Mouse (Mus musculus) forebrain, embryonic 11.5 days (tissue): ENCODE measurements around the gene Tspan14. TPM values are rescaled to one million over a fixed set of nuclear protein-coding genes. Genes with fewer than 3 reads are reported as not detected.

Experiments
- ATAC-seq: fragments of 200-750 bp; cut with Nextera tagmentation; replicated peaks from 2 replicates; pipeline ENCODE4 v1.8.0; 2017; ENCODE audit warnings: moderate TSS enrichment; ENCODE audit not compliant: low FRiP score
- DNase-seq: peaks from one replicate; pipeline ENCODE4 v3.0.0-alpha.2; 2017; ENCODE audit warnings: low spot score
- H3K27ac ChIP-seq: fragments of 300-500 bp; sonication (generic); 2 replicates; pipeline ENCODE4 v1.5.1; 2014; ENCODE audit warnings: low read depth, low read length
- H3K27me3 ChIP-seq: fragments of 300-500 bp; sonication (generic); 2 replicates; pipeline ENCODE4 v1.6.1; 2014; ENCODE audit warnings: mild to moderate bottlenecking, low read length, mixed read lengths; ENCODE audit not compliant: control insufficient read depth, insufficient read depth
- H3K36me3 ChIP-seq: fragments of 300-500 bp; sonication (generic); 2 replicates; pipeline ENCODE4 v1.6.1; 2014; ENCODE audit warnings: mild to moderate bottlenecking, low read length, moderate library complexity, mixed read lengths; ENCODE audit not compliant: control insufficient read depth, insufficient read depth
- H3K4me1 ChIP-seq: fragments of 300-500 bp; sonication (generic); replicated peaks from 2 replicates; pipeline ENCODE4 v1.6.1; 2014; ENCODE audit warnings: low read length, mixed read lengths; ENCODE audit not compliant: control insufficient read depth, insufficient read depth
- H3K4me2 ChIP-seq: fragments of 300-500 bp; sonication (generic); 2 replicates; pipeline ENCODE4 v1.6.1; 2014; ENCODE audit warnings: low read depth, mild to moderate bottlenecking, low read length, moderate library complexity, mixed read lengths; ENCODE audit not compliant: severe bottlenecking
- H3K4me3 ChIP-seq: fragments of 300-500 bp; sonication (generic); 2 replicates; pipeline ENCODE4 v1.5.1; 2014; ENCODE audit warnings: low read depth, low read length
- H3K9ac ChIP-seq: fragments of 300-500 bp; sonication (generic); 2 replicates; pipeline ENCODE4 v1.6.1; 2014; ENCODE audit warnings: low read length
- H3K9me3 ChIP-seq: fragments of 300-500 bp; sonication (generic); 2 replicates; pipeline ENCODE4 v1.6.1; 2016; ENCODE audit warnings: low read length, mixed read lengths; ENCODE audit not compliant: control insufficient read depth
- WGBS: fragments of 180-500 bp; shearing (Covaris S2); extraction: QIAGEN DNeasy Blood & Tissue Kit; methylation state at CpG from one replicate; pipeline ENCODE4 v1.1.7; 2014; 5-methylcytosine and 5-hydroxymethylcytosine counted together
- polyA plus RNA-seq: library from polyadenylated mRNA; unstranded; fragments of >200 nt; fragmentation: Nextera tagmentation; extraction: Ambion mirVana; gene quantifications from 2 replicates; pipeline ENCODE4 v1.2.1, GENCODE M21; 2014

Tspan14 gene
- polyA plus RNA-seq, 1 experiment from 2014 or later, result 87.8 TPM

- Histone ChIP-seq H3K36me3 (no peaks in the 10 kb centered on the region), H3K4me3 (no peak overlapping the region), H3K9ac (no peak overlapping the region), H3K27me3 (no peaks in the 10 kb centered on the region), H3K4me2 (no peak overlapping the region), H3K9me3 (no peaks in the 10 kb centered on the region), H3K27ac (no peak overlapping the region), H3K4me1 (no peaks in the 10 kb centered on the region)
- DNase-seq (no peak), ATAC-seq (no peak)
- 86% methylated on average over 1 of the region's 1 CpGs for WGBS
Measured at GRCm38 (mm10) chr14:40935481-40935880, 31.1 kb downstream of the Tspan14 start.

GRCm38 (mm10) chr14:40935054-40935453 is 31.6 kb downstream of the Tspan14 start:
- H3K4me1 ChIP-seq, result no peaks in the 10 kb centered on the region
- no peak overlapping the region for H3K9ac ChIP-seq
- H3K27me3 ChIP-seq, result no peaks in the 10 kb centered on the region
- no peak overlapping the region for H3K4me2 ChIP-seq
- ATAC-seq (no peak), DNase-seq (no peak)
- no peak overlapping the region for H3K27ac ChIP-seq
- H3K4me3 ChIP-seq, result no peak overlapping the region
- no peaks in the 10 kb centered on the region for H3K36me3 ChIP-seq
- H3K9me3 ChIP-seq, result no peaks in the 10 kb centered on the region
- 89% methylated on average over 2 of the region's 2 CpGs for WGBS

GRCm38 (mm10) chr14:40933328-40933727 is 33.3 kb downstream of the Tspan14 start:
- Histone ChIP-seq H3K4me3 (no peak overlapping the region), H3K9ac (no peak overlapping the region), H3K36me3 (no peaks in the 10 kb centered on the region), H3K27ac (no peak overlapping the region), H3K4me2 (no peak overlapping the region), H3K4me1 (no peaks in the 10 kb centered on the region), H3K27me3 (no peaks in the 10 kb centered on the region), H3K9me3 (no peaks in the 10 kb centered on the region)
- ATAC-seq, result no peak
- WGBS, result 88% methylated on average over 7 of the region's 7 CpGs
- no peak for DNase-seq

GRCm38 (mm10) chr14:40932225-40932624 is 34.4 kb downstream of the Tspan14 start:
- Histone ChIP-seq H3K4me2 (no peak overlapping the region), H3K4me1 (no peaks in the 10 kb centered on the region), H3K27ac (no peak overlapping the region), H3K4me3 (no peak overlapping the region), H3K9ac (no peak overlapping the region), H3K27me3 (no peaks in the 10 kb centered on the region), H3K36me3 (no peaks in the 10 kb centered on the region; the same call in 1 of the 2 replicates), H3K9me3 (no peaks in the 10 kb centered on the region)
- DNase-seq (no peak), ATAC-seq (no peak)
- WGBS, result 95% methylated on average over 9 of the region's 9 CpGs

DNA sequence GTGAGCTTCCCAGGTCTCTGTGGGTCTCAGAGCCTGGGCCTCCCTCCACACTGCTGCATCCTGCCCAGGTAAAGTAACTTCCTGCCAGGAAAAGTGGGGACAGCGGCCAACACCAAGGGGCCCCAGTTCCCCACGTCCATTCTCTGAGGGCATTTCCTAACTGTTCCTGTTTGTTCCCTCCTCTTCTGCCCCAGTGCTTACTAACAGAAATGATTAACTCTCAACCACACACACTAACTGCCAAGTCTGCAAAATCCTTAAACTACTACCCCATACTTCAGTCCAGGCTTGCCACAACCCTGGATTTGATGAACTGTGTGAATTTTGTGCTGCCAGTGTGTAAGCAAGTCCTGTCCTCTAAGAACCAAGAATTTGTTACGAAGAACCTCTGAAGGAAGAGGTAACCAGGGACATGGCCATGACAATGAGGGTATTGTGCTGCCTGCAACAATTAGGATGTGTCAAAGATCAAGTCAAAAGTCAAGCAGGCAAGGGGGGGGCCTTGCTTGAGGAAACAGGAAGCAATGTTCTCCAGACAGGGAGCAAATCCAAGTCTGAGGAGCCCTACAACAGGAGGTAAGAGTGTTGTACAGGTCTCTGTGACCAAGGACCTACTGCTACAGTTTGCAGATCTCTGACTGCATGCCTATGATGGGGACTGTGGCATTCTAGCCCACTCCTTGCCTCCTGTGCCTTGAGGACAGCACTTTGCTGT is 35.3 kb downstream of the Tspan14 start:
- DNase-seq (no peak), ATAC-seq (no peak)
- Histone ChIP-seq H3K9me3 (no peaks in the 10 kb centered on the region), H3K4me2 (no peak overlapping the region), H3K9ac (no peak overlapping the region), H3K36me3 (no peaks in the 10 kb centered on the region; the same call in 1 of the 2 replicates), H3K27ac (no peak overlapping the region), H3K4me1 (no peaks in the 10 kb centered on the region), H3K27me3 (no peaks in the 10 kb centered on the region), H3K4me3 (no peak overlapping the region)
- WGBS, result 67% methylated on average over 3 of the region's 3 CpGs

- H3K4me1 ChIP-seq, result no peaks in the 10 kb centered on the region
- no peak overlapping the region for H3K9ac ChIP-seq
- WGBS, result 93% methylated on average over 2 of the region's 2 CpGs
- H3K27ac ChIP-seq, result no peak overlapping the region
- no peaks in the 10 kb centered on the region; the same call in 1 of the 2 replicates for H3K36me3 ChIP-seq
- H3K27me3 ChIP-seq, result no peaks in the 10 kb centered on the region
- H3K4me3 ChIP-seq, result no peak overlapping the region
- no peak for DNase-seq
- ATAC-seq, result no peak
- no peaks in the 10 kb centered on the region for H3K9me3 ChIP-seq
- H3K4me2 ChIP-seq, result no peak overlapping the region
Measured at GRCm38 (mm10) chr14:40929943-40930342, 36.7 kb downstream of the Tspan14 start.

DNA sequence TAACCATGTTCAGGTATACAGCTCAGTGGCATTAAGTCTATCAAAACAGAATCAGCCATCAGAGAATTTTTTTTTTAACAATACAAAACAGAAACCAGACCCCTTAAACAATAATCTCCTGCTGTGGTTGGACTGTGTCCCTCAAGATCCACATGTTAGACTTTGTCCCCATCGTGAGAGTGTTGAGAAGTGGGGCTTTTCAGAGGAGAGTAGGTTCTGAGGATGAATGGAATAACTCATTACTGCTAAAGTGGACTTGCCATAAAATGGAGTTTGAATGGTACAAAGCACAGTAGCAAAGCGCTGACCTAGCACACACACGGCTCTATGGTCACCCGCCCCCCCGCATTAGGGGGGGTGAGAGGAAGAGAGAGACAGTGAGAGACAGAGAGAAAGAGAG is 37.7 kb downstream of the Tspan14 start:
- Histone ChIP-seq H3K27ac (no peak overlapping the region), H3K9me3 (no peaks in the 10 kb centered on the region), H3K4me1 (no peaks in the 10 kb centered on the region), H3K27me3 (no peaks in the 10 kb centered on the region), H3K4me2 (no peak overlapping the region), H3K9ac (no peak overlapping the region), H3K4me3 (no peak overlapping the region), H3K36me3 (no peaks in the 10 kb centered on the region; the same call in 1 of the 2 replicates)
- 67% methylated on average over 5 of the region's 5 CpGs for WGBS
- ATAC-seq, result no peak
- no peak for DNase-seq

DNA sequence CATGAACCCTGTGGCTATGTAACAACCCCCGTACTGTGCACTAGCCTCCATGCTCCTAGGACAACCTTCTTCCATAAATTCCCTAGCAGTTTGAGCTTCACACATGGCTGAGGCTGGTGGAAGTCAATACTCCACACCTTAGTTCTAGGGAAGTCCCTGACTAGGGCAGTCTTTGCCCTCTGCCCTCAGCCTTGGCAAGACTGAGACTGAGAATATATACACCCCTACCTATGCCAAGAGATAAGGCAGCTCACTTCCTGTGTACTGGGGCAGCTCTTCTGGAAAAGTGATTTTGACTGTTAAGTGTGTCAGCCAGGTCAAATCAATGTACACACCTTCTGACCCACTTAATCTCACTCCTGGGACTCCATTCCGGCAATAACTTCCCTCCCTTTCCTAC is 39.6 kb downstream of the Tspan14 start:
- no peak overlapping the region for H3K9ac ChIP-seq
- no peaks in the 10 kb centered on the region; the same call in 1 of the 2 replicates for H3K36me3 ChIP-seq
- no peaks in the 10 kb centered on the region for H3K9me3 ChIP-seq
- 85% methylated on average over 2 of the region's 2 CpGs for WGBS
- no peak overlapping the region for H3K4me3 ChIP-seq
- no peak for ATAC-seq
- H3K27me3 ChIP-seq, result no peaks in the 10 kb centered on the region
- H3K4me1 ChIP-seq, result no peaks in the 10 kb centered on the region
- H3K4me2 ChIP-seq, result no peak overlapping the region
- no peak for DNase-seq
- no peak overlapping the region for H3K27ac ChIP-seq
